Mouse (Mus musculus) lung, adult 2 months (tissue): Measurements from ENCODE around the gene Arhgap10. TPM values are rescaled to one million over a fixed set of nuclear protein-coding genes. Genes with fewer than 3 reads are reported as not detected.
"Not testable (repeated sequence)": the region's sequence is repeated elsewhere in the genome, so short reads cannot be mapped to it uniquely, and the experiment has no call there.

ENCODE experiments used
- DNase-seq: peaks from one replicate; pipeline ENCODE4 v3.0.0; 2022
- H3K4me1 ChIP-seq: fragments of 200-500 bp; 2 replicates; pipeline ENCODE4 v1.6.1; 2011; ENCODE audit warnings: low read length; ENCODE audit not compliant: control insufficient read depth, insufficient read depth
- H3K4me3 ChIP-seq: fragments of 200-500 bp; replicated peaks from 2 replicates; pipeline ENCODE3; 2011; ENCODE audit warnings: low read depth, mild to moderate bottlenecking, control low read depth, low read length; ENCODE audit errors: extremely low read depth
- CTCF ChIP-seq: fragments of 200-500 bp; IDR thresholded peaks from 2 replicates; pipeline ENCODE4 v1.5.1; 2011; ENCODE audit warnings: mild to moderate bottlenecking, low read length, control low read depth; ENCODE audit not compliant: insufficient read depth
- POLR2A ChIP-seq: fragments of 200-500 bp; IDR thresholded peaks from 2 replicates; pipeline ENCODE4 v1.6.1; 2011; ENCODE audit warnings: low read depth, mild to moderate bottlenecking, control low read depth, low read length, borderline replicate concordance; ENCODE audit errors: extremely low read depth
- WGBS: fragments of 180-500 bp; shearing (Covaris S2); methylation state at CpG from one replicate; pipeline ENCODE4 v1.1.7; 2018; 5-methylcytosine and 5-hydroxymethylcytosine counted together
- polyA plus RNA-seq: library from polyadenylated mRNA; depleted of rRNA; stranded (reverse); fragments of >200 nt; gene quantifications from 2 replicates; pipeline ENCODE4 v1.2.3, GENCODE M21; 2012

Arhgap10 gene
- polyA plus RNA-seq, 1 experiment, result 11.2 TPM

DNA sequence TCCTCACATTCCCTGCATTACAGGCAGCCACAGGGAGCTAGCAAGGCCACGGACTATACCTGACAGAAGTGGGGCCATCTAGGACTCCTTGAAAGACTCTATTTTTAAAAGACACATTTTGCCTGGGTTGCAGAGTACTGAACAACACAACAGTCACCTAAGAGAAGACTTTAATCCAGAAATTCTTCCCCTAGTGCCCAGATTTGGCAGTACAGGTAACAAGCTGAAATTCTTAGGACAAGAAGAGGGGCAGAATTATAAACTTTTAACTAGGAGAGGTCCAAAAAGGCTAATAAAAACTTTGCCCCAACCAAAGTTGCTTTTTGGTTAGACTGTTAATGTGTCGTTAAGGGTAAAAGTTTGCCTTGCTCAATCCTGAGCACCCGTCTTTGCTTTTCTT lies 174.4 kb downstream of the Arhgap10 start:
- H3K4me1 ChIP-seq, result peaks cover 2% of the 10 kb centered on the region; the same call in 1 of the 2 replicates
- TF ChIP-seq CTCF (no peak), POLR2A (no peak)
- no peak for DNase-seq
- 92% methylated on average over 3 of the region's 3 CpGs for WGBS
- H3K4me3 ChIP-seq, result no peak overlapping the region

DNA sequence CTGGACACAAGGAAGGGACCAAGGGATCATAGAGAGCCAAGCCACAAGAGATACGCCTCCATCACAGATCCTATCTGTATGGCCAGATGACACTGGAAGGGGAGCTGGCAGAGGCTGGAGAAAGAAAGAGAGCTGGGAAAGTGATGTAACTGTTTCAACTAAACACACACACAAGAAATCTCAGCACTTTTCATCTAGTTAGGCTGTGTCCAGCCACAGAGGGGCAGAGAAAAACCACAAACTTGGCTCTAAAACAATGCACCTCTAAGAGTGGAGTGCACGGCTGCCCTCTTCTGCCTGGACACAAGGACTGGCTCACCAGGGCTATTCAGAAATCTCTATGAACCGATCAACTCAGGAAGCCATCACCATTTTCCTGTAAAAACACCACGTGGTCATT lies 175.6 kb downstream of the Arhgap10 start:
- 51% methylated on average over 4 of the region's 4 CpGs for WGBS
- DNase-seq, result no peak
- no peak overlapping the region for H3K4me3 ChIP-seq
- TF ChIP-seq POLR2A (no peak), CTCF (peak; percentile 19; the same call in 1 of the 2 replicates)
- H3K4me1 ChIP-seq, result peaks cover 2% of the 10 kb centered on the region; the same call in 1 of the 2 replicates

DNA sequence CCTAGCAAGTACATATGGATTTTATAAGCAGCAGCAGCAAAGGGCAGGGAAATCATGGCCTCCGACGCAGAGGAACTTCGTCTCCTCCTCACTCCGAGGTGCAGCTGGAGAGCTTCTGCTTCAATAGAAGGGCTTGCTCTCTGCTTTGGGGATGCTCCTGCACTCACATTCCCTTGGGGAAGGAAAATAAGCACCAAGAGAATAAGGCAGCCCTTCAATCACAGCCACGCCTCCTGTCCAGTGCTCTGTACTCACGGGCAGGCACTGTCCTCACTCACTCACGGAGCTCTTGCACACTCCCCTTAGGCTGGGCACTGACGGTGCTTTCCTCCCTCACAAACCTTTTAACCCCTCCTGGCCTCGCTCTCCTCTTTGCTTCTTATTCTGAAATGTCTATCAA lies 176.4 kb downstream of the Arhgap10 start:
- no peak for DNase-seq
- 70% methylated on average over 9 of the region's 9 CpGs for WGBS
- H3K4me3 ChIP-seq, result no peak overlapping the region
- TF ChIP-seq POLR2A (no peak), CTCF (no peak)
- peaks cover 2% of the 10 kb centered on the region; the same call in 1 of the 2 replicates for H3K4me1 ChIP-seq

DNA sequence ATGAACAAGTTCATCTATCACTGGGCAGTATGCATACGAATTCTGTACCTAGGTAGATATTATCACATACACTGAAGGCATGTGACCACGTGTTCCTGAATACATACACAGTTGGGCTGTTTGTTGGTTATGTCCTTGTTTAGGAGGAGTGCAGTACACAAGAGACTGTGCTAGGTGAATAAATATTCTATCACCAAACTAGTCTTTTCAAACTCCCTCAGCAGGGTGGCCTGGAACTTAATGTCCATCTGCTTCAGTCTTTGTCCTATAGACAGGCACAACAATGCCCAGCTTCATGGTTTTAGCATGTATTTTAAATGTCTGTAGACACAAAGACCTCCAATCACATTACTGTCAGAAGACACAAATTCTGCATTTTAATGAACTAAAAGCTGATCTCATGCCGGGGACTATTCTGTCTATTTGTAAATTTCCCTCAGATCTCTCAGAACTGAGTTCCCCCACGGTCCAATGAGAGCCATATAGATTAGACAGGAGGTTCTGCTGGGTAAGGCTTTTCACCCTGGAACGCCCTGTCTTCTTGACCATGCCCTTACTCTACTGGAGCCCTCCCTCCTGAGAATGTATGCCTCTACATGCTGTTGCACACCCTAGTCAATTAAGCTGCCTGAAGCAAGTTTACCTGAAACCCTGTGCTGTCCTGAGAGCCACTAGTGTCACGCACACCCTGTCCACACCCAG lies 177.6 kb downstream of the Arhgap10 start:
- TF ChIP-seq POLR2A (no peak), CTCF (no peak)
- no peak for DNase-seq
- 82% methylated on average over 6 of the region's 6 CpGs for WGBS

DNA sequence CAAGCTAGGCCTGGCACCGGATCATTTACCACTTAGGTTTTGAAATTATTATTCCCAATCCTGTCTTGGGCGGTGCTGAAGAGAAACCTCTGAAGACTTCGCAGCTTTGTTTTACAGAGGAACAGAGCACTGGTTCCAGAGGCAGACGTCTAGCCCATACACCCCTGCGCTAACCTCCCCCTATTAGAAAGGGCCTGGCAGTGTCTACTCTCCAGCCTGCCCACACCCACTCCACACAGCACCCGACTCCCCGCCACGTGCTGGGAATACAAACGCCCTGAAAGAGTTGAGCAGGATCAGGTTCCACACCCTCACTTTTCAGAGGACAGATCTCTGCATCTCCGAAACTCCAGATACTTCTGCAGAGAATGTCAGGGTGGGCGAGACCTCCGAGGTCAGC lies 180.5 kb downstream of the Arhgap10 start:
- no peak for TF ChIP-seq CTCF
- no peak for TF ChIP-seq POLR2A
- 79% methylated on average over 12 of the region's 12 CpGs for WGBS
- DNase-seq, result no peak
- Histone ChIP-seq H3K4me1 (peaks cover 2% of the 10 kb centered on the region; the same call in 1 of the 2 replicates), H3K4me3 (no peak overlapping the region)

More for the DNA sequence above, 177.6 kb downstream of the Arhgap10 start:
- Histone ChIP-seq H3K4me3 (no peak overlapping the region), H3K4me1 (peaks cover 2% of the 10 kb centered on the region; the same call in 1 of the 2 replicates)

DNA sequence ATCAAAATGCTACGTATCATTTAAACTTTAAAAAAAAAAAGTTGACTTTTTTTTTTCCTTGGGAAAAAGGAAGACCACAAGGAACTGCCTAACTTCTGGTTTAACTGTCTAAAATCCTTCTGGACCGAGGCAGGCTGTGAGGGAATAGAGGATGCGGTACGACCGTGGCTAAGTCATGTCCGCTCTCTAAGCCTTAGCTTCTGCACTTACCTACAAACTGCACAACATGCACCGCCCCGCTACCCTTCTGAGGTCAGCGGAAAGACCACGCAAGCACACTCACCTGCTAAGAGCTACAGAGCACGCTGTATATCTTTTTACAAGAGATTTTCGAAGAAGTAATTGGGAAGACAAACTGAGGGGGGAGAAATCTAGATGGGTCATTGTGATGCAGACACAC lies 186.6 kb downstream of the Arhgap10 start:
- no peak for DNase-seq
- 94% methylated on average over 12 of the region's 12 CpGs for WGBS
- Histone ChIP-seq H3K4me3 (no peak overlapping the region), H3K4me1 (no peaks in the 10 kb centered on the region)
- TF ChIP-seq CTCF, result no peak
- TF ChIP-seq POLR2A, result no peak

DNA sequence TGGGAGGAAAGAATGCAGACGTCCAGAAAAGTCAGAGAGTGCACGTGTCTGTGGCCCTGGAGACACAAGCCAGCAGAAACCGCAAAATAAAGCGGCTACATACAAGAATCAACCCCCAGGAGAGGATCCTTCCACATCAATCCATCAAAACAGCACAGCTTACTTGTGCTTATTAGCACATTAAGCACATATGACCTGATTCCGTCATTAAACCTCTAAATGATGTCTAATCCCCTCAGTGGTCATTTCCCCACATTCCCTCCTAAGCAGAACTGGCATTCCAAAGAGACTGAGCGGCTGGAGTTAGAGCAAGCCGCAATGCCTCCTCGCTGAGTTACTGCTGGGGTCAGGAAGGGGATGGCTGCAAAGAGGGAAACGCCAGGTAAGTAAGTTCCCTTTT lies 187.4 kb downstream of the Arhgap10 start:
- TF ChIP-seq POLR2A (no peak), CTCF (no peak)
- Histone ChIP-seq H3K4me3 (no peak overlapping the region), H3K4me1 (no peaks in the 10 kb centered on the region)
- DNase-seq, result no peak
- WGBS, result 89% methylated on average over 9 of the region's 9 CpGs

DNA sequence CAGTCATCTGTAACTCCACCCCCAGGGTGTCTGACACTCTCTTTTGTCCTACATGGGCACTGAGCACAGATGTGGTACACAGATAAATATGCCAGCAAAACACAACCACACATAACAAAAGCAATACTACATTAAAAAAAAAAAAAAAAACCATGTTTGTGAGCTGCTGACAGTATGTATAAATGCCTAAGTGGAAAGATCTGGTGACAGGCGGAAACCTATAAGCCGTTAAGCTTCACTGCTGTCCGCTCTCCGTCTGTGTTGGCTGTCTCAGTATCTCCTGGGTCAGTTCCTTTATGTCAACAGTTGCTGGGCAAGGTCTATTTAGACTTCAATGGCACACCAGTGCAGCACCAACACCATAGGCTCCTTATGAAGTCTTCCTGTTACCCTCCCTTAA lies 188.0 kb downstream of the Arhgap10 start:
- 90% methylated on average over 4 of the region's 4 CpGs for WGBS

DNA sequence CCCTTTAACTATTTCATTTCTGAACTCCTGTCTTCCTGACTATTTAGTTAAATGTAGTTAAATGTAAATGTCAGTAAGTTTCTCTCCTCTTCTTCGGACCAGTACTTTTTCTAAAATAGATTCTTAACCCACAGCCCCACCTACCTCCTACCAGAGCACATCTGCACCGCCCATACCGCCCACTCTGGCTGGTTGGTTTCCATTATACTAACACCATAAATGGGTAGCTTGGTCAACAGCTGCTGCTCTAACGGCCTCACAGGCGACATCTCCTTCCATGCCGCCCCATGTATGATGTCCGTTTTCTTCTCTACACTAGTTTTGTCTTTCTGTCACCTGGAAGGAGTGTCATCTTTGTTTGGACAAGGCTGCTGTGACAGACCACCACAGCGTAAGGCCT lies 189.3 kb downstream of the Arhgap10 start:
- TF ChIP-seq CTCF (no peak), POLR2A (no peak)
- 86% methylated on average over 8 of the region's 8 CpGs for WGBS
- DNase-seq, result no peak
- H3K4me3 ChIP-seq, result no peak overlapping the region
- H3K4me1 ChIP-seq, result no peaks in the 10 kb centered on the region

More for the DNA sequence above, 188.0 kb downstream of the Arhgap10 start:
- TF ChIP-seq CTCF (no peak), POLR2A (no peak)
- Histone ChIP-seq H3K4me1 (no peaks in the 10 kb centered on the region), H3K4me3 (no peak overlapping the region)
- no peak for DNase-seq

DNA sequence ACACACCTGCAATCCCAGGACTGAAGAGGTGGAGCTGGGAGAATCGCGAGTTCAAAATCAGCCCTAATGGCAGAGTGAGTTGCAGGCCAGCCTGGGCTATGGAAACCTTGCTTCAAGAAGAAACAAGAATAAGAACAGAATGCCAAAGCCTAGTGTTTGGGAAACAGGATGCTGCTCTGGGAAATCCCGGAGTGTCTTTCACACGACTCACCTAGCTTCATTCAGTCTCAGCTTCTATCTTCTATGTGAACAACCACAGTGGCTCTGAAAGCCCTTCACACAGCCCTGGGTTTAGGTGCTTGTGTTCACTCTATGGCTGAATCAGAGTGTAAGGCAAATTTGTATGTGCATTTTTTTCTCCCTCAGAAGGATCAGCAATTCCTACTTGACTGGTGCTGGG lies 190.4 kb downstream of the Arhgap10 start:
- Histone ChIP-seq H3K4me3 (no peak overlapping the region), H3K4me1 (no peaks in the 10 kb centered on the region)
- DNase-seq, result no peak
- no peak for TF ChIP-seq CTCF
- TF ChIP-seq POLR2A, result no peak
- WGBS, result 85% methylated on average over 4 of the region's 4 CpGs

DNA sequence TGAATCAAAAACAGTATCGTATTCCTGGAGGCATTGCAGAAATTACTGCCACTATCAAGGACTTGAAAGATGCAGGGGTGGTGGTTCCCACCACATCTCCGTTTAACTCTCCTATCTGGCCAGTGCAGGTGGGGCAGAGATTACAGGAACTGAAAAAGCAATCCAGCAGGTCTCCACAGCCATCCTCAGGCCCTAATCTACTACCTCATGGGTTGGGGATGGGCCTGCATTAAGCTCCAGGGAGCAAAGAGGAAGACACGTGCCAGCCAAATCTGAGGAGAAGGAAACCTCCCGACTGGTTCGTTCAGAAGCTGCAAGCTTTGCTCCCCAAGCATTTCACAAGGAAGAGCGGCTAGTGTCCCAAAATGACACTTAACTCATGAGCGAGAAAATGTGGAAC lies 195.0 kb downstream of the Arhgap10 start:
- H3K4me3 ChIP-seq, H3K4me1 ChIP-seq, DNase-seq: not testable (repeated sequence)
- 84% methylated on average over 6 of the region's 7 CpGs for WGBS
